Mouse (Mus musculus): ENCODE measurements at regions not wholly inside any gene's neighbourhood (a gene's known extent, or its start where the extent isn't known, plus 50 kb on each side); places are given as distances from the start of the nearest gene placed in this dataset.

- no peak overlapping the region for H3K4me2 ChIP-seq (replicated peaks; ENCODE audit: low read depth, low read length)
- H3K9me3 ChIP-seq (ENCODE audit: low read length): no peaks in the 10 kb centered on the region
- ATAC-seq (ENCODE audit: low FRiP score, low TSS enrichment): no peak
- 98% methylated on average over 1 of the region's 1 CpGs for WGBS
- H3K4me3 ChIP-seq (ENCODE audit: low read length): no peak overlapping the region
- no peak overlapping the region for H3K27ac ChIP-seq (ENCODE audit: low read length)
- H3K4me1 ChIP-seq (ENCODE audit: insufficient read depth, low read length): peaks cover 4% of the 10 kb centered on the region; the same call in 1 of the 2 replicates
- H3K9ac ChIP-seq (replicated peaks; ENCODE audit: low read length): no peak overlapping the region
- H3K27me3 ChIP-seq (ENCODE audit: insufficient read depth, low read length): no peaks in the 10 kb centered on the region
- H3K36me3 ChIP-seq (ENCODE audit: insufficient read depth, low read length): no peaks in the 10 kb centered on the region
These were observed 76.6 kb downstream of the Arrdc3 start for GRCm38 (mm10) chr13:80959763-80960162.

GRCm38 (mm10) chr13:80961985-80962617 is 78.9 kb downstream of the Arrdc3 start:
- Histone ChIP-seq H3K4me2 (replicated peaks; ENCODE audit: low read depth, low read length) (peak overlapping the region; percentile 85), H3K27ac (ENCODE audit: low read length) (peak overlapping the region; percentile 18; the same call in 1 of the 2 replicates), H3K36me3 (ENCODE audit: insufficient read depth, low read length) (no peaks in the 10 kb centered on the region), H3K4me3 (ENCODE audit: low read length) (no peak overlapping the region), H3K4me1 (ENCODE audit: insufficient read depth, low read length) (peaks cover 4% of the 10 kb centered on the region; the same call in 1 of the 2 replicates), H3K9me3 (ENCODE audit: low read length) (no peaks in the 10 kb centered on the region), H3K27me3 (ENCODE audit: insufficient read depth, low read length) (no peaks in the 10 kb centered on the region), H3K9ac (replicated peaks; ENCODE audit: low read length) (no peak overlapping the region)
- ATAC-seq (ENCODE audit: low FRiP score, low TSS enrichment): no peak
- 48% methylated on average over 7 of the region's 7 CpGs for WGBS

- ATAC-seq (ENCODE audit: low FRiP score, low TSS enrichment): peak; percentile 99
These were observed 79.8 kb downstream of the Arrdc3 start for GRCm38 (mm10) chr13:80962789-80963590.

GRCm38 (mm10) chr13:80963591-80963940 is 80.4 kb downstream of the Arrdc3 start:
- H3K9ac ChIP-seq (replicated peaks; ENCODE audit: low read length): peak overlapping the region; percentile 72
- H3K4me1 ChIP-seq (ENCODE audit: insufficient read depth, low read length): peaks cover 4% of the 10 kb centered on the region; the same call in 1 of the 2 replicates
- no peak for ATAC-seq (ENCODE audit: low FRiP score, low TSS enrichment)
- WGBS: 57% methylated on average over 11 of the region's 11 CpGs
- H3K36me3 ChIP-seq (ENCODE audit: insufficient read depth, low read length): no peaks in the 10 kb centered on the region
- H3K9me3 ChIP-seq (ENCODE audit: low read length): no peaks in the 10 kb centered on the region
- peak overlapping the region; percentile 91 for H3K27ac ChIP-seq (ENCODE audit: low read length)
- H3K27me3 ChIP-seq (ENCODE audit: insufficient read depth, low read length): no peaks in the 10 kb centered on the region
- peak overlapping the region; percentile 52; the same call in 1 of the 2 replicates for H3K4me3 ChIP-seq (ENCODE audit: low read length)
- peak overlapping the region; percentile 85 for H3K4me2 ChIP-seq (replicated peaks; ENCODE audit: low read depth, low read length)

More at GRCm38 (mm10) chr13:80962789-80963590, 79.8 kb downstream of the Arrdc3 start:
- H3K4me1 ChIP-seq (ENCODE audit: insufficient read depth, low read length): peaks cover 4% of the 10 kb centered on the region; the same call in 1 of the 2 replicates
- peak overlapping the region; percentile 52 for H3K4me3 ChIP-seq (ENCODE audit: low read length)
- peak overlapping the region; percentile 91 for H3K27ac ChIP-seq (ENCODE audit: low read length)
- peak overlapping the region; percentile 85 for H3K4me2 ChIP-seq (replicated peaks; ENCODE audit: low read depth, low read length)
- H3K36me3 ChIP-seq (ENCODE audit: insufficient read depth, low read length): no peaks in the 10 kb centered on the region
- H3K27me3 ChIP-seq (ENCODE audit: insufficient read depth, low read length): no peaks in the 10 kb centered on the region
- H3K9ac ChIP-seq (replicated peaks; ENCODE audit: low read length): peak overlapping the region; percentile 72
- H3K9me3 ChIP-seq (ENCODE audit: low read length): no peaks in the 10 kb centered on the region
- WGBS: 3% methylated on average over 51 of the region's 51 CpGs

- ATAC-seq (ENCODE audit: low FRiP score, low TSS enrichment): no peak
- 85% methylated on average over 3 of the region's 3 CpGs for WGBS
- Histone ChIP-seq H3K9ac (replicated peaks; ENCODE audit: low read length) (no peak overlapping the region), H3K36me3 (ENCODE audit: insufficient read depth, low read length) (no peaks in the 10 kb centered on the region), H3K27ac (ENCODE audit: low read length) (no peak overlapping the region), H3K9me3 (ENCODE audit: low read length) (no peaks in the 10 kb centered on the region), H3K4me2 (replicated peaks; ENCODE audit: low read depth, low read length) (no peak overlapping the region), H3K4me1 (ENCODE audit: insufficient read depth, low read length) (no peaks in the 10 kb centered on the region), H3K4me3 (ENCODE audit: low read length) (no peak overlapping the region), H3K27me3 (ENCODE audit: insufficient read depth, low read length) (no peaks in the 10 kb centered on the region)
These were observed 88.5 kb downstream of the Arrdc3 start for GRCm38 (mm10) chr13:80971664-80972063.

GRCm38 (mm10) chr13:80974424-80974823 is 91.2 kb downstream of the Arrdc3 start:
- no peak overlapping the region for H3K4me3 ChIP-seq (ENCODE audit: low read length)
- H3K27me3 ChIP-seq (ENCODE audit: insufficient read depth, low read length): no peaks in the 10 kb centered on the region
- H3K4me2 ChIP-seq (replicated peaks; ENCODE audit: low read depth, low read length): no peak overlapping the region
- H3K36me3 ChIP-seq (ENCODE audit: insufficient read depth, low read length): no peaks in the 10 kb centered on the region
- WGBS: 62% methylated on average over 1 of the region's 1 CpGs
- no peaks in the 10 kb centered on the region for H3K4me1 ChIP-seq (ENCODE audit: insufficient read depth, low read length)
- no peak for ATAC-seq (ENCODE audit: low FRiP score, low TSS enrichment)
- H3K9me3 ChIP-seq (ENCODE audit: low read length): no peaks in the 10 kb centered on the region
- H3K27ac ChIP-seq (ENCODE audit: low read length): no peak overlapping the region
- no peak overlapping the region for H3K9ac ChIP-seq (replicated peaks; ENCODE audit: low read length)

- H3K36me3 ChIP-seq (ENCODE audit: insufficient read depth, low read length): no peaks in the 10 kb centered on the region
- no peak overlapping the region for H3K4me2 ChIP-seq (replicated peaks; ENCODE audit: low read depth, low read length)
- 77% methylated on average over 3 of the region's 3 CpGs for WGBS
- H3K27me3 ChIP-seq (ENCODE audit: insufficient read depth, low read length): no peaks in the 10 kb centered on the region
- no peak overlapping the region for H3K4me3 ChIP-seq (ENCODE audit: low read length)
- H3K4me1 ChIP-seq (ENCODE audit: insufficient read depth, low read length): no peaks in the 10 kb centered on the region
- no peaks in the 10 kb centered on the region for H3K9me3 ChIP-seq (ENCODE audit: low read length)
- no peak for ATAC-seq (ENCODE audit: low FRiP score, low TSS enrichment)
- no peak overlapping the region for H3K9ac ChIP-seq (replicated peaks; ENCODE audit: low read length)
- no peak overlapping the region for H3K27ac ChIP-seq (ENCODE audit: low read length)
These were observed 94.1 kb downstream of the Arrdc3 start for GRCm38 (mm10) chr13:80977266-80977665.

- Histone ChIP-seq H3K36me3 (ENCODE audit: insufficient read depth, low read length) (no peaks in the 10 kb centered on the region), H3K27ac (ENCODE audit: low read length) (no peak overlapping the region), H3K4me1 (ENCODE audit: insufficient read depth, low read length) (no peaks in the 10 kb centered on the region), H3K9me3 (ENCODE audit: low read length) (no peaks in the 10 kb centered on the region), H3K27me3 (ENCODE audit: insufficient read depth, low read length) (no peaks in the 10 kb centered on the region), H3K9ac (replicated peaks; ENCODE audit: low read length) (no peak overlapping the region), H3K4me3 (ENCODE audit: low read length) (no peak overlapping the region), H3K4me2 (replicated peaks; ENCODE audit: low read depth, low read length) (no peak overlapping the region)
- 81% methylated on average over 2 of the region's 2 CpGs for WGBS
- no peak for ATAC-seq (ENCODE audit: low FRiP score, low TSS enrichment)
These were observed 98.0 kb downstream of the Arrdc3 start for GRCm38 (mm10) chr13:80981201-80981600.

- ATAC-seq (ENCODE audit: low FRiP score, low TSS enrichment): no peak
These were observed 103.5 kb downstream of the Arrdc3 start for GRCm38 (mm10) chr13:80986657-80987056.

GRCm38 (mm10) chr13:80989756-80990155 is 106.6 kb downstream of the Arrdc3 start:
- ATAC-seq (ENCODE audit: low FRiP score, low TSS enrichment): no peak
- no peak overlapping the region for H3K4me2 ChIP-seq (replicated peaks; ENCODE audit: low read depth, low read length)
- 79% methylated on average over 5 of the region's 5 CpGs for WGBS

More at GRCm38 (mm10) chr13:80986657-80987056, 103.5 kb downstream of the Arrdc3 start:
- no peak overlapping the region for H3K27ac ChIP-seq (ENCODE audit: low read length)
- H3K9ac ChIP-seq (replicated peaks; ENCODE audit: low read length): no peak overlapping the region
- H3K9me3 ChIP-seq (ENCODE audit: low read length): no peaks in the 10 kb centered on the region
- WGBS: 80% methylated on average over 4 of the region's 4 CpGs
- no peak overlapping the region for H3K4me2 ChIP-seq (replicated peaks; ENCODE audit: low read depth, low read length)
- no peaks in the 10 kb centered on the region for H3K27me3 ChIP-seq (ENCODE audit: insufficient read depth, low read length)
- no peaks in the 10 kb centered on the region for H3K36me3 ChIP-seq (ENCODE audit: insufficient read depth, low read length)
- H3K4me1 ChIP-seq (ENCODE audit: insufficient read depth, low read length): no peaks in the 10 kb centered on the region
- H3K4me3 ChIP-seq (ENCODE audit: low read length): no peak overlapping the region

More at GRCm38 (mm10) chr13:80989756-80990155, 106.6 kb downstream of the Arrdc3 start:
- Histone ChIP-seq H3K9me3 (ENCODE audit: low read length) (no peaks in the 10 kb centered on the region), H3K27me3 (ENCODE audit: insufficient read depth, low read length) (no peaks in the 10 kb centered on the region), H3K36me3 (ENCODE audit: insufficient read depth, low read length) (no peaks in the 10 kb centered on the region), H3K9ac (replicated peaks; ENCODE audit: low read length) (no peak overlapping the region), H3K27ac (ENCODE audit: low read length) (no peak overlapping the region), H3K4me1 (ENCODE audit: insufficient read depth, low read length) (no peaks in the 10 kb centered on the region), H3K4me3 (ENCODE audit: low read length) (no peak overlapping the region)

All from kidney, embryonic 16.5 days (tissue).